26 mouse cellular contexts compared by ENCODE assay signal in the genomic region with DNA sequence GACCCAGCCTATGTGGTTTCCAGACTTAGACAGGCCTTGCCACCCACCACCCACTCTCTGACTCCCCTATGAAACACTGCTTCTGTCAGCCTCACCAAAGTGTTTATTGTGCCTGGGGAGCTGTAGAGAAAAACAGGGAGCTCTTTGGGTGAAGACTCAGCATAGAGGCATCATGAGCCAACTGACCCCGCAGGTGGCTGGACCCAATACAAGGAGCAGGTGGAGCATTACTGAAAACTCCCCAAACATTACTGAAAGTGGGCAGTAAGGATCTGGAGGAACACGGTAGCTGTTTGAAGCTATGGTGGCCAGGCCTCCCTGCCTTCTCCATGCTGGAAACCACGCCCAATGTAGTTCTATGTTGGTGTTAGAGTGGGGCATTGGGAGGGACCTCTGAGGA. TPM values are rescaled to one million over a fixed set of nuclear protein-coding genes. Genes with fewer than 3 reads are reported as not detected.
DNase-seq lines count a peak whose midpoint lies in the region; ATAC-seq and TF ChIP-seq lines count a peak whose summit lies in the region.
"Had no signal": no experiment of that assay in that cellular context is flagged by ENCODE, and none has a peak within 500 bp of the region (broad histone marks: within the 10 kb centered on the region; RNA-seq: fewer than 3 reads in every experiment).

No protein-coding gene starts in this region.

- no peak for TF ChIP-seq CTCF in thymus, adult 2 months (IDR thresholded peaks at IDR 0.05; ENCODE audit: borderline replicate concordance, control insufficient read depth, extremely low read depth, insufficient read depth, low read length, poor library complexity)
- no peak for TF ChIP-seq CTCF in midbrain, postnatal 0 days (IDR thresholded peaks at IDR 0.05)

- no peak overlapping the region for H3K4me3 ChIP-seq in thymus, adult 2 months (ENCODE audit: control insufficient read depth, insufficient read depth, low read length)
- H3K4me3 ChIP-seq in midbrain, postnatal 0 days (ENCODE audit: low read depth, low read length): no peak overlapping the region
- H3K4me3 ChIP-seq: embryonic facial prominence, embryonic 15.5 days; erythroblast, embryonic 14.5 days; forebrain, embryonic 10.5 days; gastrocnemius, adult 2 months; heart, embryonic 13.5 days; hindbrain, embryonic 12.5 days had no signal

- H3K27me3 ChIP-seq in thymus, adult 2 months (ENCODE audit: control insufficient read depth, insufficient read depth, low read length): no peaks in the 10 kb centered on the region
- no peaks in the 10 kb centered on the region for H3K27me3 ChIP-seq in midbrain, postnatal 0 days (ENCODE audit: insufficient read depth, low read length)
- H3K27me3 ChIP-seq: embryonic facial prominence, embryonic 15.5 days; heart, embryonic 13.5 days; hindbrain, embryonic 12.5 days had no signal

- H3K9ac ChIP-seq in midbrain, postnatal 0 days (replicated peaks; ENCODE audit: low read length, poor library complexity, severe bottlenecking): no peak overlapping the region
- H3K9ac ChIP-seq: embryonic facial prominence, embryonic 15.5 days; heart, embryonic 13.5 days; hindbrain, embryonic 12.5 days had no signal

- intact Hi-C loops in left cerebral cortex, postnatal 14 days (cut with DNase I): loop anchor here (5.0 kb wide), 1 partner anchor 34 kb away; no protein-coding TSS in a partner anchor

- no peak for ATAC-seq in midbrain, postnatal 0 days (ENCODE audit: low FRiP score)
- ATAC-seq: forebrain, embryonic 14.5 days; hindbrain, embryonic 16.5 days; inflammation-experienced regulatory T-cells, adult 6 months; intestine, postnatal 0 days had no signal

- H3K9me3 ChIP-seq in midbrain, postnatal 0 days (ENCODE audit: low read length): no peaks in the 10 kb centered on the region
- H3K9me3 ChIP-seq: embryonic facial prominence, embryonic 15.5 days; forebrain, embryonic 10.5 days; heart, embryonic 13.5 days; hindbrain, embryonic 12.5 days had no signal

- H3K27ac ChIP-seq in thymus, adult 2 months (ENCODE audit: control insufficient read depth, insufficient read depth, low read length): 0 out of 2 replicates have a peak overlapping the region, but pooled peaks have one; percentile 16
- H3K27ac ChIP-seq in midbrain, postnatal 0 days (ENCODE audit: low read depth, low read length): no peak overlapping the region
- H3K27ac ChIP-seq: embryonic facial prominence, embryonic 15.5 days; forebrain, embryonic 10.5 days; gastrocnemius, adult 2 months; heart, embryonic 13.5 days; hindbrain, embryonic 12.5 days had no signal

- peaks cover 67% of the 10 kb centered on the region for H3K4me1 ChIP-seq in thymus, adult 2 months (replicated peaks; ENCODE audit: control insufficient read depth, insufficient read depth, low read length)
- H3K4me1 ChIP-seq in midbrain, postnatal 0 days (ENCODE audit: insufficient read depth, low read length): peaks cover 15% of the 10 kb centered on the region

- 94% methylated on average over 3 of the region's 3 CpGs for WGBS in thymus, adult 2 months
- 91% methylated on average over 3 of the region's 3 CpGs for WGBS in midbrain, postnatal 0 days

- H3K4me2 ChIP-seq in midbrain, postnatal 0 days (ENCODE audit: low read depth, low read length, poor library complexity, severe bottlenecking): no peak overlapping the region
- H3K4me2 ChIP-seq: embryonic facial prominence, embryonic 15.5 days; heart, embryonic 13.5 days; hindbrain, embryonic 12.5 days had no signal

- TF ChIP-seq POLR2A in thymus, adult 2 months (IDR thresholded peaks at IDR 0.05; ENCODE audit: control insufficient read depth, extremely low read depth, insufficient read depth, low read length, poor library complexity): no peak

- DNase-seq in thymus, adult 2 months: no peak
- DNase-seq in thymus, postnatal 36 days: no peak
- peak; percentile 78 for DNase-seq in cerebellum, adult 9-11 months
- DNase-seq in cerebellum, postnatal 36 days: peak; percentile 64 to 66
- DNase-seq in midbrain, postnatal 0 days (ENCODE audit: low spot score): no peak
- no peak for DNase-seq in left cerebral cortex, postnatal 14 days (ENCODE audit: low spot score in 2 of 2)
- DNase-seq: adrenal gland, adult 2 months; adrenal gland, postnatal 25 days; embryo, embryonic 11 days; gastrocnemius, adult 2 months; gastrocnemius, postnatal 25 days; heart, postnatal 36 days had no signal

- no peaks in the 10 kb centered on the region for H3K36me3 ChIP-seq in thymus, adult 2 months (ENCODE audit: control insufficient read depth, insufficient read depth, low read length)
- H3K36me3 ChIP-seq in midbrain, postnatal 0 days (ENCODE audit: insufficient read depth, low read length): peaks cover 8% of the 10 kb centered on the region

RNA-seq across cellular contexts. Expression of a gene that starts 2.7 kb away (rescaled TPM):
- polyA plus RNA-seq in thymus, adult 2 months (2012; rRNA removed): 165 and 192 TPM in 2 replicates
- 163 and 195 TPM in 2 replicates for total RNA-seq in midbrain, postnatal 0 days (2014; rRNA removed)
- 151 and 165 TPM in 2 replicates for polyA plus RNA-seq in midbrain, postnatal 0 days (2015; fragmentation: Nextera tagmentation; extraction: Ambion mirVana)
- 10 to 100 TPM; 64.1 to 66.3 TPM for total RNA-seq in left cerebral cortex, postnatal 14 days (2021)

RNA-seq across cellular contexts. Expression of a gene that starts 6.2 kb away (rescaled TPM):
- polyA plus RNA-seq in thymus, adult 2 months (2012; rRNA removed): 4.4 and 13.8 TPM in 2 replicates
- 2,128 and 2,726 TPM in 2 replicates for total RNA-seq in midbrain, postnatal 0 days (2014; rRNA removed)
- 2,827 and 3,075 TPM in 2 replicates for polyA plus RNA-seq in midbrain, postnatal 0 days (2015; fragmentation: Nextera tagmentation; extraction: Ambion mirVana)
- 1,000 to 10,000 TPM; 1,462 to 1,765 TPM for total RNA-seq in left cerebral cortex, postnatal 14 days (2021)
- total RNA-seq: common myeloid progenitor, adult 5-6 weeks; gastrocnemius, adult 2 months; gastrocnemius, postnatal 25 days had no signal
- polyA plus RNA-seq: erythroblast, embryonic 14.5 days; inflammation-experienced regulatory T-cells, adult 6 months had no signal

RNA-seq across cellular contexts. Expression of a gene that starts 7.0 kb away (rescaled TPM):
- 11.6 and 17.3 TPM in 2 replicates for polyA plus RNA-seq in thymus, adult 2 months (2012; rRNA removed)
- 0.61 and 0.66 TPM in 2 replicates for total RNA-seq in midbrain, postnatal 0 days (2014; rRNA removed)
- 2.0 and 2.4 TPM in 2 replicates for polyA plus RNA-seq in midbrain, postnatal 0 days (2015; fragmentation: Nextera tagmentation; extraction: Ambion mirVana)
- total RNA-seq in left cerebral cortex, postnatal 14 days (2021): 1 to 10 TPM in 1 of 2 experiments, under 1 TPM in 1; 0.59 to 1.2 TPM
- total RNA-seq: adrenal gland, postnatal 25 days; common myeloid progenitor, adult 5-6 weeks; granulocyte monocyte progenitor cell, adult 5-6 weeks had no signal
- polyA plus RNA-seq: embryonic facial prominence, embryonic 11.5 days; erythroblast, embryonic 14.5 days had no signal

RNA-seq across cellular contexts. Expression of a gene that starts 30.1 kb away (rescaled TPM):
- not detected in 2 replicates for polyA plus RNA-seq in thymus, adult 2 months (2012; rRNA removed)
- total RNA-seq in midbrain, postnatal 0 days (2014; rRNA removed): not detected in 2 replicates
- polyA plus RNA-seq in midbrain, postnatal 0 days (2015; fragmentation: Nextera tagmentation; extraction: Ambion mirVana): not detected in 2 replicates
- not detected for total RNA-seq in left cerebral cortex, postnatal 14 days (2021)
- total RNA-seq: adrenal gland, adult 2 months; adrenal gland, postnatal 25 days; common myeloid progenitor, adult 5-6 weeks; ES-E14; gastrocnemius, adult 2 months; gastrocnemius, postnatal 25 days; granulocyte monocyte progenitor cell, adult 5-6 weeks; heart, postnatal 36 days had no signal
- polyA plus RNA-seq: adrenal gland, adult 2 months; embryonic facial prominence, embryonic 11.5 days; embryonic facial prominence, embryonic 15.5 days; erythroblast, embryonic 14.5 days; forebrain, embryonic 10.5 days; forebrain, embryonic 14.5 days; heart, embryonic 13.5 days; heart, postnatal 0 days; hindbrain, embryonic 12.5 days; hindbrain, embryonic 16.5 days; inflammation-experienced regulatory T-cells, adult 6 months had no signal

RNA-seq across cellular contexts. Expression of a gene that starts 35.1 kb away (rescaled TPM):
- polyA plus RNA-seq in thymus, adult 2 months (2012; rRNA removed): 86.6 and 100 TPM in 2 replicates
- 79.8 and 84.3 TPM in 2 replicates for total RNA-seq in midbrain, postnatal 0 days (2014; rRNA removed)
- polyA plus RNA-seq in midbrain, postnatal 0 days (2015; fragmentation: Nextera tagmentation; extraction: Ambion mirVana): 13.5 and 14.5 TPM in 2 replicates
- total RNA-seq in left cerebral cortex, postnatal 14 days (2021): 100 to 1,000 TPM; 137 to 152 TPM

Comparison
In these comparisons a context has a peak if more than half of its experiments do, and no peak if none do; other contexts are left out.
1. DNase-seq: peak in cerebellum, adult 9-11 months (single experiment) and cerebellum, postnatal 36 days (2 of 2); none in thymus, adult 2 months (single experiment), thymus, postnatal 36 days (0 of 2), midbrain, postnatal 0 days (single experiment) and left cerebral cortex, postnatal 14 days (0 of 2).